Mouse (Mus musculus): ENCODE data around the gene Fzd1. TPM values are rescaled to one million over a fixed set of nuclear protein-coding genes. Genes with fewer than 3 reads are reported as not detected.

Fzd1 gene
- total and polyA plus RNA-seq, 2 experiments = 3.2 to 5.0 TPM

DNA sequence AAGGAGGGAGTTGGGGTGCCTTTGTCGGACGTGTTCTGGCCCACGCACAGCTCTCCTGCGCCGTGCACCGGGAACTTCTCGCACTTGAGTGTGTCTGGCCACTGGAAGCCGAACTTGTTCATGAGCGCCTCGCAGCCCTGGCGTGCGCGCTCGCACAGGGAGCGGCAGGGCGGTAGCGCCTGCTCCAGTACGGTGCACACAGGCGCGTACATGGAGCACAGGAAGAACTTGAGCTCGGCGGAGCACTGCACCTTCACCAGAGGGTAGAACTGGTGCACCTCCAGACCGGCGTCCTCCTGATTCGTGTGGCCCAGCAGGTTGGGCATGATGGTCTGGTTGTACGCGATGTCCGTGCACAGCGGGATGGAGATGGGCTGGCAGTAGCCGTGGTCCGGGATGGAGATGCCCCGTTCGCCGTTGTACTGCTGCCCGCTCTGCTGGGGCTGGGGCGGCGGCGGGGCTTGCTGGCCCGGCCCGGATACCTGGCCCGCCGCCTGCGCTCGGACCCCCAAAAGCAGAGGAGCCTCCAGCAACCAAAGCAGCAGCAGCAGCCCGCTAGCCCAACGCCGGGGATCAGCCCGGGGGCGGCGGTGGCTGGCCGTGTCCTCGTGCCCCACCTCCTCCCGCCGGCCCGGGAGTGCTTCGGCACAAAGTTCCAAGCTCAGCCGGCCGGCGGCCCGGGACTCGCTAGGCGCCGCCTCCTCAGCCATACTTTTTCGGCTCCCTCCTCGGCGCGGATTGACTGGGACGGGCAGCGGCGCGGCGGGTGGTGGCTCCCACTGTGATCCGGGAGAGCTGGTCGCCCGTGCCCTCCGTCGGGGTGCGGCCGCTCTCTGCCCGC, 744 bp downstream of the Fzd1 start:
- peak overlapping the region; percentile 87 for H3K4me3 ChIP-seq (ENCODE audit: insufficient read depth, low read depth, low read length)
- H3K36me3 ChIP-seq (ENCODE audit: control insufficient read depth, insufficient read depth, low read length) = no peaks in the 10 kb centered on the region
- H3K4me1 ChIP-seq (ENCODE audit: control insufficient read depth, insufficient read depth, low read length) = 0 out of 2 replicates have a peak, but pooled peaks cover 1% of the 10 kb centered on the region
- under 1% methylated on average over 80 of the region's 80 CpGs for WGBS
- H3K27ac ChIP-seq (replicated peaks; ENCODE audit: insufficient read depth, low read depth, low read length) = peak overlapping the region; percentile 90
- H3K79me2 ChIP-seq (ENCODE audit: control insufficient read depth, insufficient read depth, low read length) = no peaks in the 10 kb centered on the region; the same call in 1 of the 2 replicates
- TF ChIP-seq CTCF (IDR thresholded peaks at IDR 0.05; ENCODE audit: low read depth, low read length) (no peak), POLR2A (IDR thresholded peaks at IDR 0.05; ENCODE audit: extremely low read depth, insufficient read depth, low read length) (0 out of 2 replicates have a peak, but pooled peaks have one; percentile 23)
- DNase-seq (ENCODE audit: extremely low read depth, low read depth, low spot score) = peak; percentile 58
- peak overlapping the region; percentile 98 for H3K9ac ChIP-seq (ENCODE audit: low read depth, low read length)
- H3K27me3 ChIP-seq (ENCODE audit: control insufficient read depth, insufficient read depth, low read length) = no peaks in the 10 kb centered on the region

- Histone ChIP-seq H3K36me3 (ENCODE audit: control insufficient read depth, insufficient read depth, low read length) (no peaks in the 10 kb centered on the region), H3K27ac (replicated peaks; ENCODE audit: insufficient read depth, low read depth, low read length) (no peak overlapping the region), H3K4me1 (ENCODE audit: control insufficient read depth, insufficient read depth, low read length) (0 out of 2 replicates have a peak, but pooled peaks cover 1% of the 10 kb centered on the region), H3K9ac (ENCODE audit: low read depth, low read length) (peak overlapping the region; percentile 98; the same call in 1 of the 2 replicates), H3K4me3 (ENCODE audit: insufficient read depth, low read depth, low read length) (peak overlapping the region; percentile 87; the same call in 1 of the 2 replicates), H3K79me2 (ENCODE audit: control insufficient read depth, insufficient read depth, low read length) (no peaks in the 10 kb centered on the region; the same call in 1 of the 2 replicates), H3K27me3 (ENCODE audit: control insufficient read depth, insufficient read depth, low read length) (no peaks in the 10 kb centered on the region)
- DNase-seq (ENCODE audit: extremely low read depth, low read depth, low spot score) = no peak
- 41% methylated on average over 43 of the region's 43 CpGs for WGBS
- TF ChIP-seq POLR2A (IDR thresholded peaks at IDR 0.05; ENCODE audit: extremely low read depth, insufficient read depth, low read length) = no peak
- TF ChIP-seq CTCF (IDR thresholded peaks at IDR 0.05; ENCODE audit: low read depth, low read length) = no peak
These were observed 1.7 kb downstream of the Fzd1 start for GRCm38 (mm10) chr5:4756001-4756681.

GRCm38 (mm10) chr5:4755326-4755725, 2.5 kb downstream of the Fzd1 start:
- H3K79me2 ChIP-seq (ENCODE audit: control insufficient read depth, insufficient read depth, low read length) = no peaks in the 10 kb centered on the region; the same call in 1 of the 2 replicates
- no peak overlapping the region for H3K4me3 ChIP-seq (ENCODE audit: insufficient read depth, low read depth, low read length)
- no peaks in the 10 kb centered on the region for H3K36me3 ChIP-seq (ENCODE audit: control insufficient read depth, insufficient read depth, low read length)
- TF ChIP-seq CTCF (IDR thresholded peaks at IDR 0.05; ENCODE audit: low read depth, low read length) (no peak), POLR2A (IDR thresholded peaks at IDR 0.05; ENCODE audit: extremely low read depth, insufficient read depth, low read length) (no peak)
- no peak for DNase-seq (ENCODE audit: extremely low read depth, low read depth, low spot score)
- H3K4me1 ChIP-seq (ENCODE audit: control insufficient read depth, insufficient read depth, low read length) = 0 out of 2 replicates have a peak, but pooled peaks cover 1% of the 10 kb centered on the region
- H3K27me3 ChIP-seq (ENCODE audit: control insufficient read depth, insufficient read depth, low read length) = no peaks in the 10 kb centered on the region
- no peak overlapping the region for H3K9ac ChIP-seq (ENCODE audit: low read depth, low read length)
- WGBS = 81% methylated on average over 11 of the region's 11 CpGs
- H3K27ac ChIP-seq (replicated peaks; ENCODE audit: insufficient read depth, low read depth, low read length) = no peak overlapping the region

DNA sequence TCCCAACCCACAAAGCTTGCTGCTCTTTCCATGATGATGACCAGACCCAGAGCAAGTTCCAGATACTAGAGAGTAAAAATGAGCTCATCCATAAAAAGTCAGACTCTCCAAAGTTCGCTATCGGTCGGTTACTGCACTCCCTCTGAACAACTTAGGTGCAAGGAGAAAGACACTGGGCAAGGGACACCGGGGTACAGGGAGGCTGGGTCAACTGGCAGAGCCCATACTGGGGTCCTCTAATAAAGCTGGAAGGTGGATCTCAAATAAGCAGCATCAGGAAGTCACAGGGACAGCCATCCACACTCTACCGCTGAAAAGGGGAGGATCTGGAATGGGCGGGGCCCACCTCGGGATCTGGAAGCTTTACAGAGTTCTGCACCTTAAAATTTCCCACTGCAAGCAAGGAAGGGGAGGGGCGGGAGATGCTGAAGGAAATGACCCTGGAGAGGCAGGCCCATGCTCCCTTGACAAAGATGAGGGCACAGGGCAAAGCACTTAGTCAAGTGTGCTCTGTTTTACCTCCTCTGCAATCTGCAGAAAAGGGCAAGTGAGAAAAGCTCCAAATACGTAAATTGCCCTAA, 3.0 kb downstream of the Fzd1 start:
- H3K4me1 ChIP-seq (ENCODE audit: control insufficient read depth, insufficient read depth, low read length) = 0 out of 2 replicates have a peak, but pooled peaks cover 1% of the 10 kb centered on the region
- no peaks in the 10 kb centered on the region; the same call in 1 of the 2 replicates for H3K79me2 ChIP-seq (ENCODE audit: control insufficient read depth, insufficient read depth, low read length)
- 71% methylated on average over 9 of the region's 9 CpGs for WGBS
- H3K27me3 ChIP-seq (ENCODE audit: control insufficient read depth, insufficient read depth, low read length) = no peaks in the 10 kb centered on the region
- no peak overlapping the region for H3K4me3 ChIP-seq (ENCODE audit: insufficient read depth, low read depth, low read length)
- H3K36me3 ChIP-seq (ENCODE audit: control insufficient read depth, insufficient read depth, low read length) = no peaks in the 10 kb centered on the region
- no peak for DNase-seq (ENCODE audit: extremely low read depth, low read depth, low spot score)
- no peak overlapping the region for H3K9ac ChIP-seq (ENCODE audit: low read depth, low read length)
- H3K27ac ChIP-seq (replicated peaks; ENCODE audit: insufficient read depth, low read depth, low read length) = no peak overlapping the region
- TF ChIP-seq POLR2A (IDR thresholded peaks at IDR 0.05; ENCODE audit: extremely low read depth, insufficient read depth, low read length) = no peak
- TF ChIP-seq CTCF (IDR thresholded peaks at IDR 0.05; ENCODE audit: low read depth, low read length) = no peak

DNA sequence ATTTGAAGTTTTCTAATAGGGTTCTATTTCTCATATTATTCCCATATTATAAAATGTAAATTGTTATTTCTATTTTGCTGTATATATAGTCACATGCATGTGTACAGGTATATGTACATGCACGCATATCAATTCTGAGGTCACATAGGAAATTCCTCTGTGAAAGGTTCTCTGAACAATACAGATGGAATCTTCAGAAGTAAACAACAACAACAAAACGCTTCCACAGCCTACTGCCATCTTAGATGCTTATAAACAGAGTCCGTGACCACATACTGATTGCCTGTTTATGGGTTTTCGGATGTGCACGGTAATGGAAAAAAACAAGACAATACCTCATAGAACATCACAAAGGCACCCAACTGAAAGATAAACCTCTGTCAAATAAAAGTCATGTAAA, 4.7 kb downstream of the Fzd1 start:
- DNase-seq (ENCODE audit: extremely low read depth, low read depth, low spot score) = no peak
- TF ChIP-seq CTCF (IDR thresholded peaks at IDR 0.05; ENCODE audit: low read depth, low read length) = no peak
- TF ChIP-seq POLR2A (IDR thresholded peaks at IDR 0.05; ENCODE audit: extremely low read depth, insufficient read depth, low read length) = no peak
- no peaks in the 10 kb centered on the region for H3K36me3 ChIP-seq (ENCODE audit: control insufficient read depth, insufficient read depth, low read length)
- no peaks in the 10 kb centered on the region; the same call in 1 of the 2 replicates for H3K79me2 ChIP-seq (ENCODE audit: control insufficient read depth, insufficient read depth, low read length)
- H3K27ac ChIP-seq (replicated peaks; ENCODE audit: insufficient read depth, low read depth, low read length) = no peak overlapping the region
- H3K27me3 ChIP-seq (ENCODE audit: control insufficient read depth, insufficient read depth, low read length) = no peaks in the 10 kb centered on the region
- H3K4me3 ChIP-seq (ENCODE audit: insufficient read depth, low read depth, low read length) = no peak overlapping the region
- 93% methylated on average over 5 of the region's 5 CpGs for WGBS
- H3K9ac ChIP-seq (ENCODE audit: low read depth, low read length) = no peak overlapping the region
- H3K4me1 ChIP-seq (ENCODE audit: control insufficient read depth, insufficient read depth, low read length) = 0 out of 2 replicates have a peak, but pooled peaks cover 1% of the 10 kb centered on the region
